Comparison of ENCODE assay signal across 8 mouse cellular contexts in genomic region chr8:120736486-120736885, GRCm38 (mm10). TPM values are rescaled to one million over a fixed set of nuclear protein-coding genes. Genes with fewer than 3 reads are reported as not detected.
DNase-seq lines count a peak whose midpoint lies in the region; ATAC-seq lines count a peak whose summit lies in the region.

No protein-coding gene starts in this region.

- H3K4me3 ChIP-seq in embryonic facial prominence, embryonic 12.5 days, result peak overlapping the region; percentile 44
- H3K4me3 ChIP-seq in limb, embryonic 11.5 days (ENCODE audit: low read depth, low read length), result peak overlapping the region; percentile 34
- H3K4me3 ChIP-seq in midbrain, embryonic 12.5 days, result peak overlapping the region; percentile 51

- peaks cover 60% of the 10 kb centered on the region for H3K27me3 ChIP-seq in embryonic facial prominence, embryonic 12.5 days
- H3K27me3 ChIP-seq in limb, embryonic 11.5 days (ENCODE audit: control insufficient read depth, insufficient read depth, low read length), result peaks cover 39% of the 10 kb centered on the region
- peaks cover 70% of the 10 kb centered on the region for H3K27me3 ChIP-seq in midbrain, embryonic 12.5 days

- intact Hi-C loops in heart, postnatal 14 days (cut with DNase I), result loop anchor here (5.0 kb wide), 2 partner anchors 39 to 54 kb away; no protein-coding TSS in a partner anchor

- no peak overlapping the region for H3K27ac ChIP-seq in embryonic facial prominence, embryonic 12.5 days
- H3K27ac ChIP-seq in limb, embryonic 11.5 days (replicated peaks; ENCODE audit: low read depth, low read length), result no peak overlapping the region
- no peak overlapping the region for H3K27ac ChIP-seq in midbrain, embryonic 12.5 days (replicated peaks)

- no peaks in the 10 kb centered on the region for H3K9me3 ChIP-seq in embryonic facial prominence, embryonic 12.5 days
- no peaks in the 10 kb centered on the region for H3K9me3 ChIP-seq in limb, embryonic 11.5 days (ENCODE audit: control insufficient read depth, low read length)
- H3K9me3 ChIP-seq in midbrain, embryonic 12.5 days, result no peaks in the 10 kb centered on the region

- H3K4me1 ChIP-seq in embryonic facial prominence, embryonic 12.5 days, result 0 out of 2 replicates have a peak, but pooled peaks cover 8% of the 10 kb centered on the region
- H3K4me1 ChIP-seq in limb, embryonic 11.5 days (ENCODE audit: control insufficient read depth, insufficient read depth, low read length), result peaks cover 3% of the 10 kb centered on the region; the same call in 1 of the 2 replicates
- H3K4me1 ChIP-seq in midbrain, embryonic 12.5 days, result peaks cover 11% of the 10 kb centered on the region

- H3K4me2 ChIP-seq in embryonic facial prominence, embryonic 12.5 days (replicated peaks), result peak overlapping the region; percentile 94
- peak overlapping the region; percentile 80 for H3K4me2 ChIP-seq in limb, embryonic 11.5 days (ENCODE audit: low read depth, severe bottlenecking)
- H3K4me2 ChIP-seq in midbrain, embryonic 12.5 days (replicated peaks), result peak overlapping the region; percentile 95

- H3K9ac ChIP-seq in embryonic facial prominence, embryonic 12.5 days, result peak overlapping the region; percentile 40; the same call in 1 of the 2 replicates
- no peak overlapping the region for H3K9ac ChIP-seq in limb, embryonic 11.5 days (ENCODE audit: low read length)
- H3K9ac ChIP-seq in midbrain, embryonic 12.5 days (replicated peaks), result peak overlapping the region; percentile 51

- ATAC-seq in embryonic facial prominence, embryonic 12.5 days (ENCODE audit: insufficient number of reproducible peaks, insufficient read depth, low FRiP score, low TSS enrichment), result no peak
- peak; percentile 55; the same call in 1 of the 2 replicates for ATAC-seq in limb, embryonic 11.5 days (ENCODE audit: insufficient number of reproducible peaks, low FRiP score, low TSS enrichment, low read depth)
- peak; percentile 52 for ATAC-seq in midbrain, embryonic 12.5 days (ENCODE audit: low FRiP score, low read depth)

- no peaks in the 10 kb centered on the region for H3K36me3 ChIP-seq in embryonic facial prominence, embryonic 12.5 days
- H3K36me3 ChIP-seq in limb, embryonic 11.5 days (ENCODE audit: control insufficient read depth, insufficient read depth, low read length), result no peaks in the 10 kb centered on the region
- H3K36me3 ChIP-seq in midbrain, embryonic 12.5 days, result no peaks in the 10 kb centered on the region

- DNase-seq in ovary, postnatal 36 days (ENCODE audit: low spot score), result peak; percentile 37
- DNase-seq in ovary, postnatal 14 days (ENCODE audit: low spot score), result no peak
- DNase-seq in heart, postnatal 14 days, result peak; percentile 47 to 61
- peak; percentile 71 for DNase-seq in limb, embryonic 11.5 days (ENCODE audit: low spot score)
- DNase-seq in layer of hippocampus, adult 9-11 months, result no peak
- DNase-seq in cerebellum, adult 9-10 months, result no peak

- 2% methylated on average over 11 of the region's 11 CpGs for WGBS in embryonic facial prominence, embryonic 12.5 days
- WGBS in limb, embryonic 11.5 days, result 4% methylated on average over 11 of the region's 11 CpGs
- WGBS in midbrain, embryonic 12.5 days, result 1% methylated on average over 11 of the region's 11 CpGs

RNA-seq across cellular contexts. Expression of gene Irf8, which starts 0.3 kb away (rescaled TPM):
- 4.4 and 4.7 TPM in 2 replicates for polyA plus RNA-seq in embryonic facial prominence, embryonic 12.5 days (2016; fragmentation: Nextera tagmentation; extraction: Ambion mirVana)
- 1 to 10 TPM; 3.9 to 4.3 TPM for total RNA-seq in heart, postnatal 14 days (2021)
- 2.1 and 2.4 TPM in 2 replicates for polyA plus RNA-seq in limb, embryonic 11.5 days (2014; fragmentation: Nextera tagmentation; extraction: Ambion mirVana)
- 4.0 and 4.7 TPM in 2 replicates for polyA plus RNA-seq in midbrain, embryonic 12.5 days (2016; fragmentation: Nextera tagmentation; extraction: Ambion mirVana)

Comparison
In these comparisons a context has a peak if more than half of its experiments do, and no peak if none do; other contexts are left out.
1. DNase-seq: peak in ovary, postnatal 36 days (single experiment), heart, postnatal 14 days (2 of 2) and limb, embryonic 11.5 days (single experiment); none in ovary, postnatal 14 days (single experiment), layer of hippocampus, adult 9-11 months (single experiment) and cerebellum, adult 9-10 months (single experiment).
2. Peak in every context shown above with its lines, with median percentiles within 50 percentile points of each other: H3K4me2 ChIP-seq and H3K4me3 ChIP-seq.